Mouse (Mus musculus) limb, embryonic 12.5 days (tissue): ENCODE measurements at regions not wholly inside any gene's neighbourhood (a gene's known extent, or its start where the extent isn't known, plus 50 kb on each side); places are given as distances from the start of the nearest gene placed in this dataset.

ENCODE experiments used
- ATAC-seq: fragments of 200-750 bp; cut with Nextera tagmentation; 2 replicates; pipeline ENCODE4 v1.8.0; 2017; ENCODE audit warnings: low read depth, moderate TSS enrichment; ENCODE audit not compliant: insufficient number of reproducible peaks, insufficient read depth, low FRiP score, low TSS enrichment
- H3K27ac ChIP-seq: fragments of 300-500 bp; sonication (generic); 2 replicates; pipeline ENCODE4 v1.5.1; 2016; ENCODE audit warnings: mild to moderate bottlenecking, moderate library complexity
- H3K27me3 ChIP-seq: fragments of 300-500 bp; sonication (generic); 2 replicates; pipeline ENCODE4 v1.6.1; 2016; ENCODE audit warnings: mild to moderate bottlenecking, moderate library complexity
- H3K36me3 ChIP-seq: fragments of 300-500 bp; sonication (generic); 2 replicates; pipeline ENCODE4 v1.6.1; 2016; ENCODE audit warnings: mild to moderate bottlenecking, moderate library complexity
- H3K4me1 ChIP-seq: fragments of 300-500 bp; sonication (generic); replicated peaks from 2 replicates; pipeline ENCODE4 v1.6.1; 2016
- H3K4me2 ChIP-seq: fragments of 300-500 bp; sonication (generic); 2 replicates; pipeline ENCODE4 v1.6.1; 2016; ENCODE audit warnings: mild to moderate bottlenecking, moderate library complexity
- H3K4me3 ChIP-seq: fragments of 300-500 bp; sonication (generic); replicated peaks from 2 replicates; pipeline ENCODE4 v1.5.1; 2016; ENCODE audit warnings: mild to moderate bottlenecking
- H3K9ac ChIP-seq: fragments of 300-500 bp; sonication (generic); replicated peaks from 2 replicates; pipeline ENCODE4 v1.6.1; 2016; ENCODE audit warnings: mild to moderate bottlenecking, moderate library complexity
- H3K9me3 ChIP-seq: fragments of 300-500 bp; sonication (generic); 2 replicates; pipeline ENCODE4 v1.6.1; 2016; ENCODE audit warnings: mild to moderate bottlenecking, moderate library complexity
- WGBS: fragments of 180-500 bp; shearing (Covaris S2); methylation state at CpG from one replicate; pipeline ENCODE4 v1.1.7; 2016; 5-methylcytosine and 5-hydroxymethylcytosine counted together

DNA sequence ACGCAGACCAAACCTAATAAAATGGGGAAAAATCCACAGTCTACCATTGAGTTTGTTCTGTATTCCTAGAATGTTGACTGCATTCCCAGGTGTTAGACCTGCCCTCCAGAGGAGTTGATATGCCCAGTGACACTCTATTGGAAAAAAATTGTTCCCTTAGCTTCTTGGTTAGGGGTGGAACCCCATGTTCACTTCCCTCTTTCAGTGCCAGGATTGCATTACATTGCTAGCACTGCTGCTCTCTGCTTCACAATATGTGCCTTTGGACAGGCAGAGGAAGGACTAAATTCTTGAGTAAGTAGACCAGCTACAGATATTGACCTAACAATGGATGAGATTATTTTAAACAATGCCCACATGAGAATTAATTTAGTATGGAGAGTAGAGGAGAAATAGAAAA is 607.3 kb upstream of the Nr5a2 start:
- H3K9me3 ChIP-seq = no peaks in the 10 kb centered on the region
- H3K9ac ChIP-seq = no peak overlapping the region
- no peak overlapping the region for H3K4me2 ChIP-seq
- no peak for ATAC-seq
- WGBS = 94% methylated on average over 1 of the region's 1 CpGs
- H3K4me1 ChIP-seq = peaks cover 36% of the 10 kb centered on the region
- H3K27me3 ChIP-seq = no peaks in the 10 kb centered on the region
- no peak overlapping the region for H3K27ac ChIP-seq
- H3K36me3 ChIP-seq = no peaks in the 10 kb centered on the region
- no peak overlapping the region for H3K4me3 ChIP-seq

DNA sequence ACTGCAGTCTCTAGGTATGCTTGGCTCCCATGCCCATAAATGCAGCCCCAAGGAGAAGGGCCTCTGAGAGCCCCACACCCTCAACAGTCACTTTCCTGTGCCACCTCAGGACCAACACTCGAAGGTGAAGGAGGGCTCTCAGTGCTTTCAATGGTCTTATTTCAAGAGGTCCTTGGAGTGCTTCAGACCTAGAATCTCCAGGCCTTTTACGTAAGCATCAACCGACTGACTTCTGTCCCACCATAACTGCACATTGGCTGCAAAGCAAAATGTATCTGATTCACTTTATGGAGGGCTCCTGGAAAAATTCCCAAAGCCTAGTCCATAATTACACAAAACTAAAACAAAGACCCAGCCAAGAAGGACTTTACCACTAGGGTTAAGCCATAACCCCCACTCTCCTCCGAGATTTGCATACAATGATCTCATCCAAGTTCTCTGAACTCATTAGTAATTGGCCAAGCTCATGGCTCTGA is 605.4 kb upstream of the Nr5a2 start:
- peak; percentile 28; the same call in 1 of the 2 replicates for ATAC-seq
- WGBS = 68% methylated on average over 4 of the region's 4 CpGs

DNA sequence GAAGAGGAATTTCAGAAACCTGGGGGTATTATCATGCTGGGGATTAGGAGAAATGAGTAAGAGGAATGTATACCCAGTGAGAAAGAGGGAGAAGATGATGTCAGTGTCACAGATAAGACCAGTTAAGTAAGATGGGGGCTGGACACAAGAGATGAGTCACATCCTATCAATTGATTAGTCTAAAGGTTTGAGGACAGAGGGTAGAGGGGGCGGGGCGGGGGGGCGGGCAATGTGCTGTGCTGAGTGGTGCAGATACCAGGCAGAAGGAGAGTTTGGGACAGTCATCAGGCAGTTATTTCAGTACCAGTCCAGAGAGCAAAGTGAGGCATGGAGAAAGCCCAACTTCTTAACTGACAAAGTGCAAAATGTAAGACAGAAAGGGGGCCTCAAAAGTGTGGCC is 601.4 kb upstream of the Nr5a2 start:
- no peak overlapping the region for H3K9ac ChIP-seq
- H3K9me3 ChIP-seq = no peaks in the 10 kb centered on the region
- H3K27me3 ChIP-seq = no peaks in the 10 kb centered on the region
- no peak overlapping the region for H3K4me3 ChIP-seq
- no peak overlapping the region for H3K4me2 ChIP-seq
- peaks cover 33% of the 10 kb centered on the region for H3K4me1 ChIP-seq
- no peak for ATAC-seq
- WGBS = 88% methylated on average over 3 of the region's 3 CpGs
- 0 out of 2 replicates have a peak overlapping the region, but pooled peaks have one; percentile 45 for H3K27ac ChIP-seq
- H3K36me3 ChIP-seq = no peaks in the 10 kb centered on the region

More for the DNA sequence above, 605.4 kb upstream of the Nr5a2 start:
- no peak overlapping the region for H3K4me2 ChIP-seq
- peaks cover 35% of the 10 kb centered on the region for H3K4me1 ChIP-seq
- H3K27ac ChIP-seq = peak overlapping the region; percentile 26; the same call in 1 of the 2 replicates
- H3K4me3 ChIP-seq = no peak overlapping the region
- no peaks in the 10 kb centered on the region for H3K36me3 ChIP-seq
- no peak overlapping the region for H3K9ac ChIP-seq
- no peaks in the 10 kb centered on the region for H3K9me3 ChIP-seq
- no peaks in the 10 kb centered on the region for H3K27me3 ChIP-seq

DNA sequence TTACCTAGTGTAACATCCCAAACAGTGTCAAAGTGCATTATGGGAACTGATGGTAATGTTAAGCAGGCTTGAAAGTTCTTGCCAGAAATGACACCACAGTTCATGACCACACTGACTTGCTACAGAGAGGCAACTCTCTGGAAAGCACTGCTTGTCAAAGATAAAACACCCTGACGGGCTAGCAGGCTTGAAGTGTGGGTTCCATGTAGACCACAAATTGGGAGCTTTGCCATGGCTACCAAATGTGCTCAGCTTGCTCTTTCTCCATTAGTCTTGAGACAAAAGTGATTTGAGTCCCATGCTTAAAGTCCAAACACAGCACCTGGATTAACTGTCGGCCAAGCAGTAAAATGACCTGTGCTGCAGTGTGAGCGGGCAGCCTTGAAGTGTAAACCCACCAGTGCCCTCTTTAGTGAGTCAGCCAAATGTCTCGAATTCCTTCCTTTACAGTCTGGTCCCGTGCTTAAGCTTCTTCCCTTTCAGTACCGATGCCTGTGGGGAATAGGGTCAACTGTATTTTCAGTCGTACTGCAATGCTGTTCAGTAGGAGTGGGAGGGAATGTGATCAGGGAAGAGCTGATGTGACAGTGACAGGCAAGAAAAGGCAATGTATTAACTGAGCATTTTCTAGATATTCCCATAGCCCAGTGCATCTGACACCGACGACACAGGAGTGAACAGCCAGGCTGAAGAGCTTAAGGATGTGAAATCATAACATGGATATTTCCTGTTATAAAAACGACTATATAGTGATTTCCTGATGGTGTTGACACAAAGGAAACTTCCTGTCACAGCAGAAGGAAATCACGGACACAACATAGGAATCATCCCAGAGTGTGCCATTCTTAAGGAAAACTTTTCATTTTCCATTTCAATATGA is 600.4 kb upstream of the Nr5a2 start:
- Histone ChIP-seq H3K4me1 (peaks cover 30% of the 10 kb centered on the region), H3K4me2 (no peak overlapping the region), H3K4me3 (no peak overlapping the region), H3K27ac (peak overlapping the region; percentile 35; the same call in 1 of the 2 replicates), H3K36me3 (no peaks in the 10 kb centered on the region), H3K27me3 (no peaks in the 10 kb centered on the region), H3K9me3 (no peaks in the 10 kb centered on the region), H3K9ac (no peak overlapping the region)
- 46% methylated on average over 11 of the region's 11 CpGs for WGBS
- no peak for ATAC-seq

DNA sequence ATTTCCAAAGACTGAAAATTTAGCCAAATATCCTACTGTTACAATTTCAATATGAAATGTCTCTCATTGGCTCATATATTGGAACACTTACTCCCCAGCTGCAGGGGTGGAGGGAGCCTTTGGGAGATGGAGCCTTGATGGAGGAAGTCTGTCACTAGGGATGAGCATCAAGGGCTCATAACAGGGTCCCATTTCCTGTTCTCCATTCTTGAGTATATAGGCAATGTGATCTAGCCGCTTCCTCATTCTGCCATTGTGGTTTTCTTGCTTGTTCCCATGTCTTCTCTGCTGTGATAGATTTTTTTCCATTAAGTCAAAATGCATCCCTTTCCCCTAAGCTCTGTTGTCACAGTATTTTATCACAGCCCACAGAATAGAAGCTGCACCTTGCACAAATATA is 589.4 kb upstream of the Nr5a2 start:
- H3K36me3 ChIP-seq = no peaks in the 10 kb centered on the region
- H3K4me3 ChIP-seq = no peak overlapping the region
- H3K4me2 ChIP-seq = no peak overlapping the region
- H3K27ac ChIP-seq = no peak overlapping the region
- no peaks in the 10 kb centered on the region for H3K9me3 ChIP-seq
- H3K9ac ChIP-seq = no peak overlapping the region
- no peaks in the 10 kb centered on the region for H3K4me1 ChIP-seq
- ATAC-seq = no peak
- WGBS = 100% methylated on average over 1 of the region's 1 CpGs
- H3K27me3 ChIP-seq = no peaks in the 10 kb centered on the region

DNA sequence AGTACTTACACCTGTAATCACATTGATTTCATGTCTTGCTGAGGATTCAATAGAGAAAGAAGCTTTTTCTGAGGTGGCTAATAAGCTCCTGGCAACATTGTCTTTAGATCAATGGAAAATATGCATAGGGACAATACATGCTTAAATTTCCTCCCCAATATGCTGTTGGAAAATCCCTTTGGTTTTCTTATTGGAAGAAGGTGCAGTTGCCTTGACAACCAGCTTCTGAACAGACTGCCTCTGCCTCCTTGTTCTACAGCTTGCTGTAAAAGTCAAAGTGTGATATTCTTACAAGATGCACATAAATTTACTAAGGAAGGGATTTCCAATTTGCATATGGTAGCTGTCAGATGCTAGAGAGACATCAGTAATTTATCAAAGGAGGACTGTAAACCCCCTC is 585.4 kb upstream of the Nr5a2 start:
- Histone ChIP-seq H3K27ac (no peak overlapping the region), H3K9ac (no peak overlapping the region), H3K36me3 (no peaks in the 10 kb centered on the region), H3K4me1 (no peaks in the 10 kb centered on the region), H3K27me3 (no peaks in the 10 kb centered on the region), H3K4me3 (no peak overlapping the region), H3K9me3 (no peaks in the 10 kb centered on the region), H3K4me2 (no peak overlapping the region)
- no peak for ATAC-seq

DNA sequence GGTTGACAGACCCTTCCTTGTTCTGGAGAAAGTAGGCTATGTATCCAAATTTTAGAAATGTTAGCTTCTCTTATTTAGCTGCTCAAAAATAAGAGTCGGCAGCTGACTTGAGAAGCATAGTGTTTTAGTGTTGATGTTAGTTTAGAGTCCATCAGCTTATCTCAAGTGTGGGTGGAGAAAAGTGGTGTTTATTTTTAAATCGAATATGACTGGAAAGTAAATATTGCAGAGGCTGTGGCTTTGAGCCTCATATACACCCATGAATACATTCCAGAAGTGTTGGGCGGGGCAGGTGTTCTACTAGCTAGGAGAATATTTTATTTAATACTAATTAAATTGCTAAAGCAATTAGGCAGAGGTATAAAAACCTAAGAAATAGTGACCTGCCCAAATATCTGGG is 583.6 kb upstream of the Nr5a2 start:
- no peaks in the 10 kb centered on the region for H3K27me3 ChIP-seq

DNA sequence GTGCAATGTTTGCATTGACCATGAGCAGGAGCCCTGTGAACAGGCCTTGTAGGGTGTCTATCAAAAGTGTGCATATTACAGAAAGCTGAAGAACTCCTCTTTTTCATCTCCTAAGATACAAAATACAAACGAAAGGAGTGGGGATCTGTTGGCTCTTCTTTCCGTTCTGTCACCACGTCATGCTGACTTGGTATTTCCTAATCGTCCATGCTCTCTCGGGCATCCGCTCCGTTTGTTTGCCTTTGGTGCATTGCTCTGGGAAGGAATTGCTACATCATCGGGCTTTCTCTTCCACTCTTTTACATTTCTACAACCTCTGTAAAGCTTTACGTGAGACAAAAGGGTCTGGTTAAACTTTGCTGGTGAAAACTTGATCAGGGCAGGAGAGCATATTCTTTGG is 581.2 kb upstream of the Nr5a2 start:
- Histone ChIP-seq H3K36me3 (no peaks in the 10 kb centered on the region), H3K9me3 (no peaks in the 10 kb centered on the region), H3K27ac (no peak overlapping the region), H3K4me1 (peaks cover 10% of the 10 kb centered on the region), H3K4me2 (no peak overlapping the region), H3K9ac (no peak overlapping the region), H3K27me3 (no peaks in the 10 kb centered on the region), H3K4me3 (no peak overlapping the region)
- 92% methylated on average over 9 of the region's 9 CpGs for WGBS
- ATAC-seq = no peak

More for the DNA sequence above, 583.6 kb upstream of the Nr5a2 start:
- no peak for ATAC-seq
- H3K4me3 ChIP-seq = no peak overlapping the region
- WGBS = 93% methylated on average over 3 of the region's 3 CpGs
- no peaks in the 10 kb centered on the region for H3K9me3 ChIP-seq
- no peaks in the 10 kb centered on the region for H3K36me3 ChIP-seq
- peaks cover 10% of the 10 kb centered on the region for H3K4me1 ChIP-seq
- no peak overlapping the region for H3K9ac ChIP-seq
- no peak overlapping the region for H3K27ac ChIP-seq
- no peak overlapping the region for H3K4me2 ChIP-seq

DNA sequence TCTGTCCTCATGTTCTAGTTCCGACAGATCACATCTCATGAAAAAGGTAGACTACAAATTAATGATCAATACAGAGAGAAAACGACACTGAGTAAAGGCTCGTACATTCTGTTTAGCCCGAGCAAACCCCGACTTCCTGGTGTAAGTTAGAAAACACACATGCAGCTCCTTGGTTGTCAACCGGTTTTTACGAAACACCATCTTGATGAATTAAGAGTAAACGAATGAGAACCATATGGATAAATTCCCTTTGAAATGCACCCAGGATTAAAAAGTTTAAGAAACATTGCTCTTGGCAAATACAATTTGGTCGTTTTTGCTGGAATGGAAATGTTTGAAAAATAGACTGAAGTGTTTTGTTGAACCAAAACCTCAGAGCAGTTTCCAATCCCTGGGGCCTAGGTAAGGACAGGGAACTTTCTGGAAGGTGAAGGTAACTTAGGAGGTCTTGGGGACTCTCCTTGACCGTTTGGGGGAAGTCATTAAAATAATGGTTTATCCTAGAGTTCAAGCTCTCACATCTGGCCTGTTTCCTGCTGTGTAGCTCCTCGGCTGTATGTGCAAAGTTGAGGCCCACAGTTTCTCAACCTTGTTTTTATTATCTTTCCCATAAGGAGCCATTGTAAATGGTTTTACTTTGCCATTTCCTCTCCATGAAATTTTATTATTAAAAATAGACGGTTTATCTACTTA is 579.3 kb upstream of the Nr5a2 start:
- Histone ChIP-seq H3K9ac (no peak overlapping the region), H3K4me3 (no peak overlapping the region), H3K4me1 (peaks cover 10% of the 10 kb centered on the region), H3K27ac (peak overlapping the region; percentile 64; the same call in 1 of the 2 replicates), H3K36me3 (no peaks in the 10 kb centered on the region), H3K27me3 (no peaks in the 10 kb centered on the region), H3K9me3 (no peaks in the 10 kb centered on the region), H3K4me2 (no peak overlapping the region)
- no peak; the same call in 1 of the 2 replicates for ATAC-seq
- WGBS = 18% methylated on average over 12 of the region's 12 CpGs

DNA sequence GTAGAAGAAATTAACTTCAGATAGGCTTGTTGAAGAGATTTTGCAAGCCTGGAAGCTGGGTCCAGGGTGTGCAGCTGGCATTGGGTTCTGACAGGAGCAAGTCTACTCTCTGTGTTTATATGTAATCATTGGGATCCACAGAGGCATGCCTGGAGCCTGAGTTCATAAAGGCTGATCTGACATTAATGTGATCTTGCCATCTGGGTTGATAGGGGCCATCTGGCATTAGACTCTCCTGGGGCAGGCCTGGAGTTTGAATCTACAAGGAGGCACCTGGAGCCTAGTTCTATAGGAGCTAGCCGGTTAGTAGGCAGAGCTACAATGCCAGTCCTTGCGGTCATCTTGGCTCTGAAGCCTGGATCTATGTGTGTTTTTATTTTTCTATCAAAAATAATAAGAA is 554.5 kb upstream of the Nr5a2 start:
- Histone ChIP-seq H3K9me3 (no peaks in the 10 kb centered on the region), H3K27ac (no peak overlapping the region), H3K4me2 (no peak overlapping the region), H3K36me3 (no peaks in the 10 kb centered on the region), H3K4me1 (no peaks in the 10 kb centered on the region), H3K27me3 (no peaks in the 10 kb centered on the region), H3K9ac (no peak overlapping the region), H3K4me3 (no peak overlapping the region)
- ATAC-seq = no peak
- 85% methylated on average over 2 of the region's 2 CpGs for whole genome bisulfite sequencing

DNA sequence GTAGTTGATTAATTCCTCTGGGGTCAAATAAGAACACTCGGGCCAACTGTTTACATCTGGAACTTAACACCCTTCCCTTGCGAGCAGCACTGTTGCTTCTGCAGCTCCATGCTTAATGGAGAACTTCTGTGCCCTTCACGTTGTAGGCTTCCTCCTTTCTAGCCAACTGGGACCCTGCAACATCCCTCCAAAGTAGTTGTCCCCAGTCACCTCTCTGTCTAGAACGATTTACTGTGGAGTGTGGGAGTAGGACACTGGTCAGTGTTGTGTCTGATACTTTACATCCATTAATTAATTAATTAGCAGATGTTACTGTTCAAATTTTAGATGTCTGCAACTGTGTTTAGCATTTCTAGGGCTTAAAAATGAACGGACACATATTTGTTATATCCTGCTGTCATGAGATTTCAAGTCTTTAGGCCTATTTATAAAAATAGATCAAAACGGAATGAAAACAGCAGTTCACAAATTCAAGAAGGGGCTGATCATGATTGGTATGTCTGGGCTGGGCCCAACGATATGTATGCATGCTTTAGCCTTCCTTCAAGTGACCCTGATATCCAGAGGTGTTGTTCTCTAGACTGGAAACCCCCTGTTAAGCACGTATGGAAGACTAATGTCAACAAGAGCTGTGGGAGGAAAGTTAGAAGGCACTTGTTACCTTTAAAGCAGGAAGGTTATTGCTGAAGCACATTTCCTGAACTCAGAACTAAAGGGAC is 543.6 kb upstream of the Nr5a2 start:
- Histone ChIP-seq H3K27ac (no peak overlapping the region), H3K9ac (no peak overlapping the region), H3K36me3 (no peaks in the 10 kb centered on the region), H3K9me3 (no peaks in the 10 kb centered on the region), H3K4me1 (no peaks in the 10 kb centered on the region; the same call in 1 of the 2 replicates), H3K4me2 (no peak overlapping the region), H3K27me3 (no peaks in the 10 kb centered on the region), H3K4me3 (no peak overlapping the region)
- ATAC-seq = no peak
- 50% methylated on average over 8 of the region's 8 CpGs for WGBS
